Mouse (Mus musculus): Measurements from ENCODE around the gene Ranbp3l. TPM values are rescaled to one million over a fixed set of nuclear protein-coding genes. Genes with fewer than 3 reads are reported as not detected.

Gene Ranbp3l
- polyA plus RNA-seq (2017; shearing (Covaris generic)), result under 1 TPM; 0.13 to 0.45 TPM

GRCm38 (mm10) chr15:8967573-8968228 lies at the start of gene Ranbp3l:
Ranbp3l (plus strand) TSS chr15:8967949.

GRCm38 (mm10) chr15:9070912-9071555 lies 103.3 kb downstream of the Ranbp3l start, which contains the start of gene Nadk2:
Nadk2 (plus strand) TSS chr15:9071260.

Other genes starting within 250 kb of the Ranbp3l start
- gene Nadk2, start 103.3 kb downstream of the Ranbp3l start, polyA plus RNA-seq (2017; shearing (Covaris generic)), result 10 to 100 TPM; 16.0 to 20.4 TPM
- 1 to 10 TPM; 1.9 to 3.5 TPM for gene Lmbrd2, start 172.6 kb downstream of the Ranbp3l start, polyA plus RNA-seq (2017; shearing (Covaris generic))
- gene Skp2, start 187.5 kb downstream of the Ranbp3l start, polyA plus RNA-seq (2017; shearing (Covaris generic)), result 1 to 10 TPM; 3.7 to 5.7 TPM